Mouse (Mus musculus) adrenal gland (tissue): ENCODE measurements around the gene Srsf5.
"Not testable (repeated sequence)": the region's sequence is repeated elsewhere in the genome, so short reads cannot be mapped to it uniquely, and the experiment has no call there.

Source experiments
- intact Hi-C: fragments of 180-260 bp; cut with DNase I; formaldehyde crosslinking; loops from one replicate; pipeline ENCODE4 v1.15.1; 2025
- long read RNA-seq, 2 experiments: library from polyadenylated mRNA; unstranded; transcript quantifications; one replicate each; pipeline ENCODE4 v2.0.0; 2020; ENCODE audit warnings: borderline replicate concordance in 1 of 2; ENCODE audit not compliant: insufficient replicate concordance in 1 of 2

The Srsf5 gene
- long read RNA-seq, experiment 1, transcript Srsf5-201 (8 exons, 1,527 nt): major isoform, 15 of 47 reads
- long read RNA-seq, experiment 1, partial matches to known transcripts: 3 of 47 reads
- long read RNA-seq, experiment 1, other reads (novel, unspliced or antisense): 21 of 47 reads
- long read RNA-seq, experiment 2, transcript Srsf5-201 (8 exons, 1,527 nt): major isoform, 7 of 31 reads
- long read RNA-seq, experiment 2, partial matches to known transcripts: 5 of 31 reads
- long read RNA-seq, experiment 2, other reads (novel, unspliced or antisense): 16 of 31 reads

GRCm38 (mm10) chr12:80945334-80945995, at the start of gene Srsf5:
TSS of gene Srsf5 (plus strand) at chr12:80945504.
- intact Hi-C loops: no loop called here

GRCm38 (mm10) chr12:80909631-80910030, 35.7 kb upstream of the Srsf5 start:
- intact Hi-C loops: no loop called here

GRCm38 (mm10) chr12:80917764-80918163, 27.5 kb upstream of the Srsf5 start:
- intact Hi-C loops: no loop called here

- intact Hi-C loops: no loop called here
Observed at GRCm38 (mm10) chr12:80921301-80921700, 24.0 kb upstream of the Srsf5 start.

GRCm38 (mm10) chr12:80922869-80923268, 22.4 kb upstream of the Srsf5 start:
- intact Hi-C loops: no loop called here

- intact Hi-C loops: no loop called here
Observed at GRCm38 (mm10) chr12:80923602-80924001, 21.7 kb upstream of the Srsf5 start.

GRCm38 (mm10) chr12:80924205-80924604, 21.1 kb upstream of the Srsf5 start:
- intact Hi-C loops: no loop called here

- intact Hi-C loops: no loop called here
Observed at GRCm38 (mm10) chr12:80925919-80926318, 19.4 kb upstream of the Srsf5 start.

GRCm38 (mm10) chr12:80926550-80926949, 18.8 kb upstream of the Srsf5 start:
- intact Hi-C loops: no loop called here

- intact Hi-C loops: no loop called here
Observed at GRCm38 (mm10) chr12:80927518-80927917, 17.8 kb upstream of the Srsf5 start.

- intact Hi-C loops: no loop called here
Observed at GRCm38 (mm10) chr12:80928881-80929280, 16.4 kb upstream of the Srsf5 start.

- intact Hi-C loops: no loop called here
Observed at GRCm38 (mm10) chr12:80930141-80930540, 15.2 kb upstream of the Srsf5 start.

- intact Hi-C loops: no loop called here
Observed at GRCm38 (mm10) chr12:80931402-80932140, 13.7 kb upstream of the Srsf5 start.

- intact Hi-C loops: no loop called here
Observed at GRCm38 (mm10) chr12:80932865-80933264, 12.4 kb upstream of the Srsf5 start.

- intact Hi-C loops: no loop called here
Observed at GRCm38 (mm10) chr12:80936751-80937150, 8.6 kb upstream of the Srsf5 start.

GRCm38 (mm10) chr12:80937331-80938029, 7.8 kb upstream of the Srsf5 start:
- intact Hi-C loops: no loop called here

- intact Hi-C loops: no loop called here
Observed at GRCm38 (mm10) chr12:80938642-80939041, 6.7 kb upstream of the Srsf5 start.

GRCm38 (mm10) chr12:80939165-80939564, 6.1 kb upstream of the Srsf5 start:
- intact Hi-C loops: no loop called here

- intact Hi-C loops: no loop called here
Observed at GRCm38 (mm10) chr12:80941886-80942285, 3.4 kb upstream of the Srsf5 start.

- intact Hi-C loops: no loop called here
Observed at GRCm38 (mm10) chr12:80943395-80943794, 1.9 kb upstream of the Srsf5 start.

- intact Hi-C loops: no loop called here
Observed at GRCm38 (mm10) chr12:80944204-80944603, 1.1 kb upstream of the Srsf5 start.

GRCm38 (mm10) chr12:80944963-80945333, 356 bp upstream of the Srsf5 start:
- intact Hi-C loops: not testable (repeated sequence)
